In genomic region chr9:42471214-42471613, GRCm38 (mm10) we compare ENCODE assay signal across 8 mouse cellular contexts. TPM values are rescaled to one million over a fixed set of nuclear protein-coding genes. Genes with fewer than 3 reads are reported as not detected.
DNase-seq lines count a peak whose midpoint lies in the region; ATAC-seq and TF ChIP-seq lines count a peak whose summit lies in the region.

No protein-coding gene starts in this region.

- TF ChIP-seq EP300 in lung, postnatal 0 days (IDR thresholded peaks at IDR 0.05): no peak

- H3K9ac ChIP-seq in embryonic facial prominence, embryonic 12.5 days: peak overlapping the region; percentile 70
- peak overlapping the region; percentile 76; the same call in 1 of the 2 replicates for H3K9ac ChIP-seq in heart, embryonic 11.5 days (ENCODE audit: low read depth, low read length)
- peak overlapping the region; percentile 67 for H3K9ac ChIP-seq in lung, postnatal 0 days (replicated peaks; ENCODE audit: low read depth)

- H3K36me3 ChIP-seq in embryonic facial prominence, embryonic 12.5 days: no peaks in the 10 kb centered on the region
- no peaks in the 10 kb centered on the region for H3K36me3 ChIP-seq in heart, embryonic 11.5 days (ENCODE audit: control insufficient read depth, insufficient read depth, low read length)
- no peaks in the 10 kb centered on the region for H3K36me3 ChIP-seq in lung, postnatal 0 days (ENCODE audit: insufficient read depth, low read length)

- H3K4me2 ChIP-seq in embryonic facial prominence, embryonic 12.5 days (replicated peaks): peak overlapping the region; percentile 75
- H3K4me2 ChIP-seq in heart, embryonic 11.5 days: peak overlapping the region; percentile 84
- H3K4me2 ChIP-seq in lung, postnatal 0 days (replicated peaks; ENCODE audit: low read depth, low read length): peak overlapping the region; percentile 89

- peak; percentile 57 for DNase-seq in CD4-positive, CD25-positive, alpha-beta regulatory T cell, adult 2 months (ENCODE audit: low read depth, low spot score)
- DNase-seq in MEL-GATA-1-ER (ENCODE audit: extremely low read depth, low read depth): peak; percentile 78
- peak; percentile 77 for DNase-seq in kidney, adult 9 months
- peak; percentile 80 for DNase-seq in lung, postnatal 0 days (ENCODE audit: low spot score)
- peak; percentile 19 for DNase-seq in retina, postnatal 1 day

- H3K4me3 ChIP-seq in embryonic facial prominence, embryonic 12.5 days: peak overlapping the region; percentile 72
- peak overlapping the region; percentile 62 for H3K4me3 ChIP-seq in heart, embryonic 11.5 days (ENCODE audit: low read depth, low read length)
- H3K4me3 ChIP-seq in lung, postnatal 0 days (ENCODE audit: low read depth, low read length): peak overlapping the region; percentile 71

- no peak overlapping the region for H3K27ac ChIP-seq in embryonic facial prominence, embryonic 12.5 days
- no peak overlapping the region for H3K27ac ChIP-seq in heart, embryonic 11.5 days (ENCODE audit: low read depth, low read length)
- peak overlapping the region; percentile 88 for H3K27ac ChIP-seq in lung, postnatal 0 days (ENCODE audit: low read length)

- 49% methylated on average over 4 of the region's 4 CpGs for WGBS in embryonic facial prominence, embryonic 12.5 days
- WGBS in heart, embryonic 11.5 days (ENCODE audit: insufficient replicate concordance): 57% methylated on average over 4 of the region's 4 CpGs
- WGBS in lung, postnatal 0 days: 27% methylated on average over 4 of the region's 4 CpGs

- no peak for TF ChIP-seq CTCF in lung, postnatal 0 days (IDR thresholded peaks at IDR 0.05)

- H3K27me3 ChIP-seq in embryonic facial prominence, embryonic 12.5 days: no peaks in the 10 kb centered on the region
- H3K27me3 ChIP-seq in heart, embryonic 11.5 days (ENCODE audit: control insufficient read depth, insufficient read depth, low read length): peaks cover 24% of the 10 kb centered on the region
- H3K27me3 ChIP-seq in lung, postnatal 0 days (replicated peaks; ENCODE audit: insufficient read depth, low read length): no peaks in the 10 kb centered on the region

- H3K9me3 ChIP-seq in embryonic facial prominence, embryonic 12.5 days: no peaks in the 10 kb centered on the region
- H3K9me3 ChIP-seq in heart, embryonic 11.5 days (replicated peaks; ENCODE audit: control insufficient read depth, low read length): no peaks in the 10 kb centered on the region
- no peaks in the 10 kb centered on the region for H3K9me3 ChIP-seq in lung, postnatal 0 days (ENCODE audit: low read length)

- H3K4me1 ChIP-seq in embryonic facial prominence, embryonic 12.5 days: peaks cover 9% of the 10 kb centered on the region
- H3K4me1 ChIP-seq in heart, embryonic 11.5 days (ENCODE audit: control insufficient read depth, insufficient read depth, low read length): peaks cover 7% of the 10 kb centered on the region; the same call in 1 of the 2 replicates
- H3K4me1 ChIP-seq in lung, postnatal 0 days (ENCODE audit: insufficient read depth, low read depth, low read length): peaks cover 17% of the 10 kb centered on the region; the same call in 1 of the 2 replicates

- ATAC-seq in CD4-positive, CD25-positive, alpha-beta regulatory T cell, adult 4 months: no peak
- ATAC-seq in embryonic facial prominence, embryonic 12.5 days (ENCODE audit: insufficient number of reproducible peaks, insufficient read depth, low FRiP score, low TSS enrichment): no peak
- ATAC-seq in heart, embryonic 11.5 days (replicated peaks; ENCODE audit: insufficient number of reproducible peaks, low FRiP score, low TSS enrichment): no peak
- peak; percentile 70 for ATAC-seq in lung, postnatal 0 days

RNA-seq across cellular contexts. Expression of gene Tbcel, which starts 36.4 kb away (rescaled TPM):
- 1 to 10 TPM; 6.6 to 7.5 TPM for polyA plus RNA-seq in CD4-positive, CD25-positive, alpha-beta regulatory T cell, adult 4 months (2017; shearing (Covaris generic))
- 4.9 and 5.5 TPM in 2 replicates for polyA plus RNA-seq in embryonic facial prominence, embryonic 12.5 days (2016; fragmentation: Nextera tagmentation; extraction: Ambion mirVana)
- 4.3 and 4.6 TPM in 2 replicates for polyA plus RNA-seq in heart, embryonic 11.5 days (2014; fragmentation: Nextera tagmentation; extraction: Ambion mirVana)
- polyA plus RNA-seq in lung, postnatal 0 days (2015; fragmentation: Nextera tagmentation; extraction: Ambion mirVana): 7.9 and 9.0 TPM in 2 replicates

Comparison
In these comparisons a context has a peak if more than half of its experiments do, and no peak if none do; other contexts are left out.
1. DNase-seq: peak in every context shown above with its lines; median percentile 80 in lung, postnatal 0 days; 78 in MEL-GATA-1-ER; 77 in kidney, adult 9 months; 57 in CD4-positive, CD25-positive, alpha-beta regulatory T cell, adult 2 months; 19 in retina, postnatal 1 day.